Mouse (Mus musculus) CH12.LX (cell line): ENCODE data around the gene Mast3. TPM values are rescaled to one million over a fixed set of nuclear protein-coding genes. Genes with fewer than 3 reads are reported as not detected.

Experiments used
- DNase-seq: peaks from one replicate; pipeline ENCODE4 v3.0.0-alpha.2; 2013; ENCODE audit errors: extremely low read depth
- H3K27ac ChIP-seq: 2 replicates; pipeline ENCODE4 v1.5.1; 2012; ENCODE audit warnings: low read depth, mild to moderate bottlenecking, control low read depth, moderate library complexity; ENCODE audit not compliant: insufficient read depth
- H3K27me3 ChIP-seq: replicated peaks from 2 replicates; pipeline ENCODE3; 2012; ENCODE audit warnings: inconsistent platforms
- H3K36me3 ChIP-seq, 2 experiments: replicated peaks in 1 of 2; 2 replicates each; pipeline versions ENCODE3 to v1.6.1; 2012; ENCODE audit warnings: inconsistent platforms in 1 of 2, low read length in 1 of 2, mild to moderate bottlenecking in 1 of 2, mixed read lengths in 1 of 2, moderate library complexity in 1 of 2; ENCODE audit not compliant: control insufficient read depth in 1 of 2, insufficient read depth in 1 of 2
- H3K4me1 ChIP-seq, 2 experiments: 2 replicates each; pipeline ENCODE4 v1.6.1; 2012; ENCODE audit warnings: inconsistent platforms in 1 of 2, moderate library complexity in 1 of 2; ENCODE audit not compliant: insufficient read depth in 2 of 2, control insufficient read depth in 1 of 2
- H3K4me2 ChIP-seq: 2 replicates; pipeline ENCODE4 v1.6.1; 2012; ENCODE audit warnings: low read depth, mild to moderate bottlenecking, control low read depth; ENCODE audit not compliant: poor library complexity, insufficient read depth, severe bottlenecking
- H3K4me3 ChIP-seq, 3 experiments: fragments of 150-350 bp in 1 of 3; sonication (generic) in 1 of 3; replicated peaks in 1 of 3; 2 replicates each; pipeline versions ENCODE3 to v1.5.1; 2011 to 2012; ENCODE audit warnings: low read depth in 2 of 3, low read length in 2 of 3, mild to moderate bottlenecking in 2 of 3, moderate library complexity in 2 of 3, control low read depth in 1 of 3, improper control_type of control experiment in 1 of 3, inconsistent platforms in 1 of 3, mixed read lengths in 1 of 3; ENCODE audit not compliant: poor library complexity in 1 of 3
- H3K79me2 ChIP-seq: replicated peaks from 2 replicates; pipeline ENCODE4 v1.6.1; 2012; ENCODE audit warnings: mild to moderate bottlenecking, moderate library complexity; ENCODE audit not compliant: control insufficient read depth, poor library complexity, insufficient read depth, severe bottlenecking; ENCODE audit errors: extremely low read depth
- H3K9ac ChIP-seq: 2 replicates; pipeline ENCODE4 v1.6.1; 2012; ENCODE audit warnings: low read depth, mild to moderate bottlenecking, control low read depth, moderate library complexity; ENCODE audit not compliant: insufficient read depth
- H3K9me3 ChIP-seq: replicated peaks from 2 replicates; pipeline ENCODE3; 2012; ENCODE audit warnings: low read length, inconsistent platforms, mixed read lengths
- BHLHE40 ChIP-seq: IDR thresholded peaks from 2 replicates; pipeline ENCODE4 v1.6.1; 2011; ENCODE audit warnings: mild to moderate bottlenecking, low read depth, low read length, improper control_type of control experiment
- E2F4 ChIP-seq: IDR thresholded peaks from 2 replicates; pipeline ENCODE4 v1.6.1; 2011; ENCODE audit warnings: low read depth, low read length, improper control_type of control experiment; ENCODE audit not compliant: insufficient replicate concordance
- ETS1 ChIP-seq: conservative IDR thresholded peaks from 2 replicates; pipeline ENCODE4 v1.6.1; 2012; ENCODE audit warnings: low read depth, mild to moderate bottlenecking, inconsistent platforms, low read length, improper control_type of control experiment, moderate library complexity
- IRF4 ChIP-seq: IDR thresholded peaks from 2 replicates; pipeline ENCODE4 v1.6.1; 2014; ENCODE audit warnings: low read depth, mild to moderate bottlenecking, inconsistent platforms, low read length, improper control_type of control experiment
- JUN ChIP-seq: IDR thresholded peaks from 2 replicates; pipeline ENCODE4 v1.6.1; 2011; ENCODE audit warnings: low read depth, mild to moderate bottlenecking, low read length, improper control_type of control experiment, moderate library complexity; ENCODE audit not compliant: insufficient read depth
- KAT2A ChIP-seq: IDR thresholded peaks from 2 replicates; pipeline ENCODE4 v1.6.1; 2012; ENCODE audit warnings: low read length, improper control_type of control experiment, inconsistent platforms; ENCODE audit not compliant: insufficient replicate concordance
- MAFK ChIP-seq: IDR thresholded peaks from 2 replicates; pipeline ENCODE4 v1.6.1; 2011; ENCODE audit warnings: low read length, improper control_type of control experiment; ENCODE audit not compliant: insufficient replicate concordance
- MEF2A ChIP-seq: IDR thresholded peaks from 2 replicates; pipeline ENCODE4 v1.6.1; 2014; ENCODE audit warnings: low read depth, mild to moderate bottlenecking, inconsistent platforms, low read length, improper control_type of control experiment, borderline replicate concordance
- MXI1 ChIP-seq: IDR thresholded peaks from 2 replicates; pipeline ENCODE4 v1.6.1; 2011; ENCODE audit warnings: mild to moderate bottlenecking, low read depth, low read length, improper control_type of control experiment
- MYC ChIP-seq: IDR thresholded peaks from 2 replicates; pipeline ENCODE4 v1.6.1; 2011; ENCODE audit warnings: low read depth, mild to moderate bottlenecking, improper control_type of control experiment, low read length
- NELFE ChIP-seq: IDR thresholded peaks from 2 replicates; pipeline ENCODE4 v1.6.1; 2011; ENCODE audit warnings: low read depth, low read length, improper control_type of control experiment
- NRF1 ChIP-seq: IDR thresholded peaks from 2 replicates; pipeline ENCODE4 v1.6.1; 2014; ENCODE audit warnings: low read depth, mild to moderate bottlenecking, inconsistent platforms, low read length, improper control_type of control experiment, moderate library complexity
- TCF12 ChIP-seq: IDR thresholded peaks from 2 replicates; pipeline ENCODE4 v1.6.1; 2014; ENCODE audit warnings: low read depth, mild to moderate bottlenecking, inconsistent platforms, low read length, improper control_type of control experiment
- USF2 ChIP-seq: conservative IDR thresholded peaks from 2 replicates; pipeline ENCODE4 v1.6.1; 2011; ENCODE audit warnings: low read depth, low read length, improper control_type of control experiment
- ZMIZ1 ChIP-seq: IDR thresholded peaks from 2 replicates; pipeline ENCODE4 v1.6.1; 2012; ENCODE audit warnings: low read depth, mild to moderate bottlenecking, inconsistent platforms, low read length, improper control_type of control experiment
- dilution Hi-C: fragments of 300-500 bp; cut with MboI; formaldehyde crosslinking; loops from 2 replicates; pipeline ENCODE4 v1.14.3; 2020; ENCODE audit warnings: low sequenced_read_pairs; ENCODE audit not compliant: extremely low pct_unique_long_range_greater_than_20kb, extremely low pct_ligation_motif_present
- in situ Hi-C: fragments of 300-500 bp; cut with MboI; formaldehyde crosslinking; loops from 3 replicates; pipeline ENCODE4 v1.14.3; 2019; ENCODE audit warnings: low sequenced_read_pairs, low pct_ligation_motif_present, low pct_unique_long_range_greater_than_20kb, mixed read lengths
- polyA plus RNA-seq: library from polyadenylated mRNA; unstranded; fragments of >175 nt; gene quantifications from 2 replicates; pipeline ENCODE4 v1.2.1, GENCODE M21; 2012; ENCODE audit warnings: low read depth; ENCODE audit not compliant: insufficient read length
- total RNA-seq, 2 experiments: library from RNA; depleted of rRNA; stranded (reverse); fragments of 300-350 nt in 1 of 2; fragments of >200 nt in 1 of 2; gene quantifications; 2 replicates each; pipeline ENCODE4 v1.2.3; 2012 to 2014

Mast3 gene
- total and polyA plus RNA-seq, 3 experiments: 7.0 to 23.4 (median 11.6) TPM

DNA sequence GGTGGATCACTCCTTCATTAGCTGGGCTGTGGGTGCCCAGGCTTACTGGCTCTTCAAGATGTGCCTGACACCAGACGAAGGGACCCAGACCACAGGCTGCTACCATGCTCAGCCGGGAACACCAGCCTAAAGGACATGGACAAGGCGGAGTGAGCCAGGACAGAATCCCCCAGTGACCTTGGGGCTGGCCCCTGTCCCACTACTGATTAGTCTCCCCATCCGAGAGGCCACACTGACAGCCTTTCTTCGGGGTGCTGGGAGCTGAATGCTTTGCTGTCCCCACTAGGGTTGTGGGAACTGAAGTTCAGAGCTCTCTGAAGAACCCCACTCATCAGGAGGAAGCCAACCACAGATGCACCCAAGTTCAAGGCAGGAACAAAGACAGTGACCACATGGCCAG lies 29.6 kb downstream of the Mast3 start:
- Histone ChIP-seq H3K4me3 (no peak overlapping the region), H3K4me2 (peak overlapping the region; percentile 78), H3K9me3 (no peaks in the 10 kb centered on the region), H3K36me3 (peaks cover 42 to 66% of the 10 kb centered on the region in 2 experiments), H3K9ac (peak overlapping the region; percentile 67), H3K27ac (peak overlapping the region; percentile 83), H3K79me2 (peaks cover 7% of the 10 kb centered on the region; the same call in 1 of the 2 replicates), H3K27me3 (no peaks in the 10 kb centered on the region), H3K4me1 (peaks cover 48 to 63% of the 10 kb centered on the region in 2 experiments)
- no peak for TF ChIP-seq MEF2A
- TF ChIP-seq MAFK: no peak
- no peak for TF ChIP-seq JUN
- TF ChIP-seq ZMIZ1: no peak
- in situ Hi-C loops: no loop called here
- dilution Hi-C loops: no loop called here
- DNase-seq: no peak

DNA sequence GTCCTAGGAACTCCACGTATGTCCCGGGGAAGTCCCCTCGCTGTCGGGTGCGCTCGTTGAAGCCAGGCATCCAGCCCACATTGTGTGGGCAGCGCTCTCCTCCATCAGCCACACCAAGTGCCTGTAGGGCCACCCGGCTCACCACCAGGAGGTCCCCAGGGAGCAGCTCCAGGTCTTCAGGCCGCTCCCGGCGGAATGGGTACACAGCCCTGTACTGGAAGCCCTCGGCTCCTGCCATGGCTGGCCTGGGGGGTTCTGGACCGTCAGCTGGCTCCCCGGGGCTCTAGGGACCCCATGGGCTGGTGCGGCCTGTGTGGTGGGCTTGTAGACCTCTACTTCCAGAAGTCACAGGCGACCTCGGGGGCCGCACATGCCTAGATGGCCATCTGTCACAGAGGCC lies 30.1 kb downstream of the Mast3 start:
- H3K4me2 ChIP-seq: peak overlapping the region; percentile 78
- no peaks in the 10 kb centered on the region for H3K27me3 ChIP-seq
- TF ChIP-seq JUN (no peak), ETS1 (no peak), NRF1 (no peak), USF2 (no peak), MYC (no peak), MXI1 (0 out of 2 replicates have a peak, but pooled peaks have one; percentile 34), BHLHE40 (0 out of 2 replicates have a peak, but pooled peaks have one; percentile 33), TCF12 (no peak), E2F4 (no peak), KAT2A (no peak), IRF4 (no peak), NELFE (no peak)
- in situ Hi-C loops: no loop called here
- H3K9me3 ChIP-seq: no peaks in the 10 kb centered on the region
- dilution Hi-C loops: no loop called here
- peak overlapping the region in 2 of 3 experiments; percentile 2 for H3K4me3 ChIP-seq
- peaks cover 39 to 66% of the 10 kb centered on the region in 2 experiments for H3K36me3 ChIP-seq
- peak overlapping the region; percentile 18; the same call in 1 of the 2 replicates for H3K9ac ChIP-seq
- DNase-seq: no peak
- peak overlapping the region; percentile 83 for H3K27ac ChIP-seq
- H3K79me2 ChIP-seq: peaks cover 7% of the 10 kb centered on the region; the same call in 1 of the 2 replicates
- peaks cover 48 to 67% of the 10 kb centered on the region in 2 experiments for H3K4me1 ChIP-seq
